Mouse (Mus musculus) kidney, postnatal 25 days (tissue): ENCODE measurements at regions not wholly inside any gene's neighbourhood (a gene's known extent, or its start where the extent isn't known, plus 50 kb on each side); places are given as distances from the start of the nearest gene placed in this dataset.

Experiments
- DNase-seq, 2 experiments: peaks; one replicate each; pipeline ENCODE4 v3.0.0; 2021; ENCODE audit warnings: mixed read lengths in 2 of 2

GRCm38 (mm10) chr16:79718230-79718629, 627.3 kb upstream of the Tmprss15 start:
- no peak for DNase-seq

GRCm38 (mm10) chr16:79692444-79692843, 601.5 kb upstream of the Tmprss15 start:
- DNase-seq, result no peak

GRCm38 (mm10) chr16:79651162-79651741, 560.4 kb upstream of the Tmprss15 start:
- no peak for DNase-seq

- no peak for DNase-seq
These were observed 550.0 kb upstream of the Tmprss15 start for GRCm38 (mm10) chr16:79640898-79641297.

- no peak for DNase-seq
These were observed 536.2 kb upstream of the Tmprss15 start for GRCm38 (mm10) chr16:79627139-79627538.

GRCm38 (mm10) chr16:79611002-79611401, 520.1 kb upstream of the Tmprss15 start:
- no peak for DNase-seq

GRCm38 (mm10) chr16:79590891-79591290, 500.0 kb upstream of the Tmprss15 start:
- DNase-seq, result no peak

GRCm38 (mm10) chr16:79585745-79586144, 494.8 kb upstream of the Tmprss15 start:
- no peak for DNase-seq

GRCm38 (mm10) chr16:79570867-79571266, 480.0 kb upstream of the Tmprss15 start:
- no peak for DNase-seq

- no peak for DNase-seq
These were observed 443.5 kb upstream of the Tmprss15 start for GRCm38 (mm10) chr16:79534370-79534769.

GRCm38 (mm10) chr16:79492493-79492892, 401.6 kb upstream of the Tmprss15 start:
- no peak for DNase-seq

- no peak for DNase-seq
These were observed 360.0 kb upstream of the Tmprss15 start for GRCm38 (mm10) chr16:79450871-79451270.

GRCm38 (mm10) chr16:79449732-79450131, 358.8 kb upstream of the Tmprss15 start:
- no peak for DNase-seq

- no peak for DNase-seq
These were observed 316.5 kb upstream of the Tmprss15 start for GRCm38 (mm10) chr16:79407385-79407784.

- DNase-seq, result no peak
These were observed 315.3 kb upstream of the Tmprss15 start for GRCm38 (mm10) chr16:79406216-79406615.

GRCm38 (mm10) chr16:79404064-79404463, 313.2 kb upstream of the Tmprss15 start:
- no peak for DNase-seq

GRCm38 (mm10) chr16:79400100-79400499, 309.2 kb upstream of the Tmprss15 start:
- DNase-seq, result no peak

- no peak for DNase-seq
These were observed 307.6 kb upstream of the Tmprss15 start for GRCm38 (mm10) chr16:79398476-79398875.

GRCm38 (mm10) chr16:79394425-79394824, 303.5 kb upstream of the Tmprss15 start:
- DNase-seq, result no peak

GRCm38 (mm10) chr16:79386421-79386820, 295.5 kb upstream of the Tmprss15 start:
- DNase-seq, result no peak

GRCm38 (mm10) chr16:79350127-79350526, 259.2 kb upstream of the Tmprss15 start:
- DNase-seq, result no peak

GRCm38 (mm10) chr16:79342453-79342852, 251.6 kb upstream of the Tmprss15 start:
- no peak for DNase-seq

- no peak for DNase-seq
These were observed 245.5 kb upstream of the Tmprss15 start for GRCm38 (mm10) chr16:79336416-79336815.

GRCm38 (mm10) chr16:79336016-79336415, 245.1 kb upstream of the Tmprss15 start:
- no peak for DNase-seq

- no peak for DNase-seq
These were observed 222.4 kb upstream of the Tmprss15 start for GRCm38 (mm10) chr16:79313301-79313700.
